Mouse (Mus musculus): ENCODE measurements around the gene Odf4.

Gene Odf4

DNA sequence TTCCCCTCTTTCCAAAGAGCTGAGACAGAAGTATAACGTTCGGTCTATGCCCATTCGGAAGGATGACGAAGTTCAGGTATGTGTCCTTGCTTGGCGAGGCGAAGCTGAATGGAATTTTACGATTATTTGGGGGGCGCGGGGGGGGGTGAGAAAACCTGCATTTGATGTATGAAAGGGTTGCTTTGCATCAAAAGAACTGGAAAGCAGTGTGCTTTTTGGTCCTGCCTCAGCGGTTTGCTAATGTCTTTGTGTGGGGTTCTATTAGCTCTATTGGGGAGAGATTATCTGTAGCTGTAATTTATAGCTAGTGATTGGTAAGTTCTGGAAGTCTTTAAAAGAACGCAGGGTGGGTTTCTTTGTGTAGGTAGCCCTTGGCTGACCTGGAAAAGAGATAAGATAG is 24.5 kb downstream of the Odf4 start:
- DNase-seq (ENCODE audit: low read depth, low spot score) = no peak

GRCm38 (mm10) chr11:68902047-68902364 is 24.9 kb downstream of the Odf4 start:
- DNase-seq (ENCODE audit: low read depth, low spot score) = no peak

- peak; percentile 97 for DNase-seq (ENCODE audit: low read depth, low spot score)
These were observed 25.4 kb downstream of the Odf4 start, which contains the start of gene Rpl26 for GRCm38 (mm10) chr11:68901351-68902046. TSS of gene Rpl26 (plus strand) at chr11:68901583.

- DNase-seq (ENCODE audit: low read depth, low spot score) = no peak
These were observed 26.1 kb downstream of the Odf4 start for GRCm38 (mm10) chr11:68900519-68901350.

GRCm38 (mm10) chr11:68899815-68900214 is 27.1 kb downstream of the Odf4 start:
- DNase-seq (ENCODE audit: low read depth, low spot score) = no peak

DNA sequence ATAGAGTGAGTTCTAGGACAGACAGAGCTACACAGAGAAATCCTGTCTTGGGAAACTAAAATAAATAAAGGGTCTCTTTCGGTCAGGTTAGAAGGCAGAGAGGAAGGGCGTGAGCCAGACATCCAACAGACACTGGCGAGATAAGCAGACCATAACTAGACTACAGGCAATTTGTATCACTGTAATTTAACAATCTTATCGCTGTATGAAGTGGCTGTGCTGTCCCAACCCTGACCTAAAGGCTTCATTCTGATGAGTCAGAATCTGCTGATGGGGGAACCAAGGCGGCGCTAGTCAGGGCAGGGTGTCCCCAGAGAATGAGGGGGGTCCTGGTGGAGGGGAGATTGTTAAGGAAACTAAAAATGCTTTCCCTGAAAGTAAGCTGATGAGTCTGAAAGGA is 28.1 kb downstream of the Odf4 start:
- DNase-seq (ENCODE audit: low read depth, low spot score) = no peak

DNA sequence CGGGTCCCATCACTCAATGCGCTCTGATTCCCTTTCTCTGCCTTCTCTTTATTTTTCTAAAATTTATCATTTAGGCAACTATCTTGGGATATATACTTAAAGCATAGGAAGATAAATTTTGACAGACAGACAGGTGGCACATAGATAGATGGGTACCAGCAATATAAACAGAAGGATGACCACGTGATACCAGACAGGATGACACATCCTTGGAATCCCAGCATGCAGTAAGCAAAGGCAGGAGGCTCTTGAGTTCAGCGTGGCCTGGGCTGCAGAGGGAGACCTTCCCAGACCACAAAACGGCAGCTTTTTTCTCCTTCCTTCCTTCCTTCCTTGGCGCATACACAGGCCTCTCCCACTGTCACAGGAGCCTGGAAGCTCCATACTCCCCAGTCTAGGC is 29.0 kb downstream of the Odf4 start:
- no peak for DNase-seq (ENCODE audit: low read depth, low spot score)

DNA sequence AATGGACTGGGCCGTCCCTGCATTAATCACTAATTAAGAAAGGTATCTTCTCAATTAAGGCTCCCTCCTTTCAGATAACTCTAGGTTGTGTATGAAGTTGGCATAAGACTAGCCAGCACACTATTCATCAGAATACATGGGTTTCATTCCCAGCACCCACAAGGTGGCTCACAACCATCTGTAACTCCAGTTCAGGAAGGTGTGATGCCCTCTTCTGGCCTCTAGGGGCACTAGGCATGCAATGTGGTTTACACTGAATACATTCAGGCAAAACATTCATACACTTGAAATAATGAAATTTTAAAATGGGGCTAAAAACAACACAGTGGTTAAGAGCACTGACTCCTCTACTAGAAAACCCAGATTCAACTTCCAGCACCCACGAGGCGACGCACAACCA is 29.8 kb downstream of the Odf4 start:
- DNase-seq (ENCODE audit: low read depth, low spot score) = no peak

DNA sequence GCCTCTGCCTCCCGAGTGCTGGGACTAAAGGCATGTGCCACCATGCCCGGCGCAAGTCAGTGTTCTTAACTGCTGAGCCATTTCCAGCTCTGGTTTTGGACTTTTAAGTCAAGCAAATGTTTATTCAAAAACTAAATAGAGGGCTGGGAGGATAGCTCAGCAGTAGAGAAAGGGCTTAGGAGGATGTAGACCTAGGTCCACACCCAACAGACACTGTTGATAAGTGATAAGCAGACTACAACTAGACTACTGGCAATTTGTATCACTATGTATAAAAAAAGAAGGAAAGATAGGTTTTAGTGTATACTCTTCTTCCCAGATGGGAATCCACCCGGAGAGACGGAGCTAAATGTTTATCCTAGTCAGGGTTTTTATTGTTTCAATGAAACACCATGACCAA is 30.6 kb downstream of the Odf4 start:
- no peak for DNase-seq (ENCODE audit: low read depth, low spot score)

DNA sequence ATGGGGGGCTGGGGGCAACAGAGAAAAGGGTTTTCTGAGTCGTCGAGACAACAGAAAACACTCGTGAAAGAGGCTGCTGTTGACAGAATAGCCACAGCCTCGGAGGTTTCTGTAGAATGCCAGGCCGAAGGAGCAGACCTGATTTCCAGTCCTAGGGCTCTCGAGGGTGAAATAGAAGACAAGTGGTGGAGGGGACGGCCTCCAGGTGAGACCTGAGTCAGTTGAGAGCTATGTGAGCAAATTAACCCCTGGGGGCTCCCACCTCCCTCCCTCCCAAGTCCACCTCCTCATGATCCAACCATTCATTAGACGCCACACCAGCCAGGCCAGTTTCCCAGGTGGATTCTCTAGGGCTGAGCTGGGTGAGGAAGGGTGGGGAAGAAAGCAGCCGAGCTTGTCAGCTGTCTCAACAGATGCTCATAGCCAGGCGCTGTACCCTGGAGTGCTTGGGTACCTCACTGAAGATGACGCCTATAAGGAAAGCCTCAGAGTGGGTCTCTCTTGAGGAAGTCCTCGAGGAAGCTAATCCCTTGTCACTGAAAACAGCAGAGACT is 32.9 kb downstream of the Odf4 start:
- DNase-seq (ENCODE audit: low read depth, low spot score) = no peak

- no peak for DNase-seq (ENCODE audit: low read depth, low spot score)
These were observed 34.5 kb downstream of the Odf4 start for GRCm38 (mm10) chr11:68892233-68892832.

- DNase-seq (ENCODE audit: low read depth, low spot score) = no peak
These were observed 35.1 kb downstream of the Odf4 start for GRCm38 (mm10) chr11:68891823-68892222.

DNA sequence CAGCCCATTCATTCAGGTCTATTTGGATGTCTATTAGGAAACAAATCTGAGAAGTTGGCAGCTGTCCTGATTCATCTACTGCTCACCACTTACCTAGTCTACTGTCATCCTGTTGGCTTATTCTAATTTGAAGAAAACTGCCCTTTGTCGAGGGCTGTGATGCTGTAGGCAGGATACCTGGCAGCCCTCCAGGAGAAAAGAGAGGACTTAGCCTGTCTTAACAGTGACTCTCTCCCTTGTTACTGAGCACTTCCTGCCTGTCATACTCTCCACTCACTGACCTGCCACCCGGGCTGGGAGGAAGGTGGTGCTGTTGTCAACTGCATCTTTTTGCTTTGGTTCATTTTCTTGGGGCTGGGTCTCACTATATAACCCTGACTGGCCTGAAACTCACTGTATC is 36.3 kb downstream of the Odf4 start:
- DNase-seq (ENCODE audit: low read depth, low spot score) = no peak

DNA sequence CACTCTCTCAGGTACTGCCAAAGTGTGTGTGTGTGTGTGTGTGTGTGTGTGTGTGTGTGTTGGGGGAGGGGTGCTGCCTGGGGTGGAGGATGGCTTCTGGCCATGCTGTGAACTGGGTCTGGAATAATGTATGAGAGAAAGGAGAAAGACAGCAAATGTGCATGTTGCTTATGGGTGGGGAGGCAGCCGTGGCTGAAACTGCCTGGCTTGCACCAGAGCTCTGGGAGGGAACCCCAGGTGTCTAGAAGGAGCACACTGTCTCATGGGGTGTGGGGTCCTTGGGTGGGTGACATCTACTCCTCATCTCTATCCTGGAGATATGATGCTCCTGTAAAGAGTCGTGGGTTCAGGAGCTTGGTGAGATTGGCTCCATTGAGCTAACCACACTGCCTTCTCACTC is 38.2 kb downstream of the Odf4 start:
- no peak for DNase-seq (ENCODE audit: low read depth, low spot score)

DNA sequence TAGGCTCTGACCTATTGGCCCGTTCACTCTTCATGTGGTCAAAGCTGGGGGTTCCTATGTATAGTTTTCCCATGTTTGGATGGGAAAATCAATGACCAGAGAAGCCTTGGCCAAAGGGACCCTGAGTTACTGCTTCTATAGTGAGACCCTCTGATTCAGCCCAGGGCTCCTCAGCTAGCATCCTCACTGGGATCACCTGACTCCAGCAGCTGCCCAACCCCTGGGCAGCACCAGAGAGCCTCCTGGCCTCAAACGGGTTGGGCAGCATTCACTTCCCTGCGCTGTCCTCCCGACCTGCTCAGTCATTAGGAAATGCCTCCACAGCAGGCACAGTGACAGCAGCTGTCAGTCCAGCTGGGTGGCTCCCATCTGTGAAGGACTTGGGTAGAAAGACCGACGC is 38.6 kb downstream of the Odf4 start, which contains the start of gene Rnf222:
Rnf222 (plus strand) TSS at position 301 of the 400 bp plus-strand sequence.
- no peak for DNase-seq (ENCODE audit: low read depth, low spot score)

DNA sequence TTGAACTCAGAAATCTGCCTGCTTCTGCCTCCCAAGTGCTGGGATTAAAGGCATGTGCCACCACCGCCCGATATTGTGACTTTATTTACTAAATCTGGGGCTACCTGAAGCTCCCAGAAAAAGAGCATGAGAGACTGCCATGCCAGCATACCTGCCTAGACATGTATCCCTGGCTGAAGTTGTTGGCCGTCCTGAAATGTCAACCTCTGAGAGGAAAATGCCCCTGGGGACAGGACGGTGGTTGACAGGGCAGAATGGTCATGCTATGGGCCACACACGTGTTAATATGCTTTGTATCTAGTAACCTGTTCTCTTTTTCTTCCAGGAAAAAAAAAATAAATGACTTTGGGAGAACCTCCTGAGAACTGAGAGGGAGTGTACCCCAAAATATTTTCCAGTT is 40.8 kb downstream of the Odf4 start:
- DNase-seq (ENCODE audit: low read depth, low spot score) = no peak

- no peak for DNase-seq (ENCODE audit: low read depth, low spot score)
These were observed 42.5 kb downstream of the Odf4 start for GRCm38 (mm10) chr11:68884368-68884767.

DNA sequence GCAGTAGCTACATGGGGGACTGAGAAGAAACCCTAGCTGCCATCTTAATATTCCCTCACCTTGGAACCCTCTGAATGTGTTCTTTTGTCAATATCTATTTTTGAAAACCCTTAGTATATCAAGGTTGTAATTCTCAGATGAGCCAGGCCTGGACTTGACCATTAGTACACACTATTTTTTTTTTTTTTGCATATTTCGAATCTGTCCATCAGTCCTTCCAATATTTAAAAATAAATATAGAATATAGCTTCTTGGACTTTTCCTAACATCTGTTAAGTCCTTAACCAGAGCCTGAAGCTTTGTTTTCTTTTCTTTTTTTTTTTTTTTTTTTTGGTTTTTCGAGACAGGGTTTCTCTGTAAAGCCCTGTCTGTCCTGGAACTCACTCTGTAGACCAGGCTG is 43.0 kb downstream of the Odf4 start:
- DNase-seq (ENCODE audit: low read depth, low spot score) = no peak

- DNase-seq (ENCODE audit: low read depth, low spot score) = no peak
These were observed 44.8 kb downstream of the Odf4 start for GRCm38 (mm10) chr11:68882107-68882506.

GRCm38 (mm10) chr11:68878811-68879210 is 48.1 kb downstream of the Odf4 start:
- no peak for DNase-seq (ENCODE audit: low read depth, low spot score)

- no peak for DNase-seq (ENCODE audit: low read depth, low spot score)
These were observed 52.0 kb downstream of the Odf4 start for GRCm38 (mm10) chr11:68874841-68875240.
